Mouse (Mus musculus): ENCODE results near the gene Mpped2. TPM values are rescaled to one million over a fixed set of nuclear protein-coding genes. Genes with fewer than 3 reads are reported as not detected.

Gene Mpped2
- polyA plus RNA-seq, 1 experiment, result 7.6 TPM

- H3K4me3 ChIP-seq (ENCODE audit: low read depth, low read length), result no peak overlapping the region
- no peak overlapping the region for H3K9ac ChIP-seq (ENCODE audit: low read depth, poor library complexity, severe bottlenecking)
- no peaks in the 10 kb centered on the region for H3K36me3 ChIP-seq (ENCODE audit: control insufficient read depth, insufficient read depth, low read length, poor library complexity, severe bottlenecking)
- TF ChIP-seq CTCF (IDR thresholded peaks at IDR 0.05; ENCODE audit: low read depth, low read length), result no peak
- TF ChIP-seq POLR2A (IDR thresholded peaks at IDR 0.05; ENCODE audit: insufficient read depth, low read length), result no peak
- TF ChIP-seq EP300 (IDR thresholded peaks at IDR 0.05; ENCODE audit: insufficient read depth, low read depth, low read length), result no peak
- no peaks in the 10 kb centered on the region for H3K27me3 ChIP-seq (ENCODE audit: control insufficient read depth, insufficient read depth, low read length, poor library complexity, severe bottlenecking)
- no peaks in the 10 kb centered on the region for H3K9me3 ChIP-seq (replicated peaks; ENCODE audit: control insufficient read depth, insufficient read depth, low read length, poor library complexity, severe bottlenecking)
- no peak overlapping the region for H3K27ac ChIP-seq (ENCODE audit: insufficient read depth, low read length)
- no peaks in the 10 kb centered on the region for H3K4me1 ChIP-seq (ENCODE audit: control insufficient read depth, insufficient read depth, low read length)
Observed at GRCm38 (mm10) chr2:106788055-106788454, 95.0 kb downstream of the Mpped2 start.

- H3K27ac ChIP-seq (ENCODE audit: insufficient read depth, low read length), result no peak overlapping the region
- H3K9ac ChIP-seq (ENCODE audit: low read depth, poor library complexity, severe bottlenecking), result no peak overlapping the region
- H3K36me3 ChIP-seq (ENCODE audit: control insufficient read depth, insufficient read depth, low read length, poor library complexity, severe bottlenecking), result no peaks in the 10 kb centered on the region
- H3K4me3 ChIP-seq (ENCODE audit: low read depth, low read length), result no peak overlapping the region
- H3K4me1 ChIP-seq (ENCODE audit: control insufficient read depth, insufficient read depth, low read length), result no peaks in the 10 kb centered on the region
- no peaks in the 10 kb centered on the region for H3K9me3 ChIP-seq (replicated peaks; ENCODE audit: control insufficient read depth, insufficient read depth, low read length, poor library complexity, severe bottlenecking)
- H3K27me3 ChIP-seq (ENCODE audit: control insufficient read depth, insufficient read depth, low read length, poor library complexity, severe bottlenecking), result no peaks in the 10 kb centered on the region
- no peak for TF ChIP-seq EP300 (IDR thresholded peaks at IDR 0.05; ENCODE audit: insufficient read depth, low read depth, low read length)
- TF ChIP-seq POLR2A (IDR thresholded peaks at IDR 0.05; ENCODE audit: insufficient read depth, low read length), result no peak
- TF ChIP-seq CTCF (IDR thresholded peaks at IDR 0.05; ENCODE audit: low read depth, low read length), result no peak
Observed at GRCm38 (mm10) chr2:106788573-106788972, 95.5 kb downstream of the Mpped2 start.

- no peak overlapping the region for H3K27ac ChIP-seq (ENCODE audit: insufficient read depth, low read length)
- no peak overlapping the region for H3K4me3 ChIP-seq (ENCODE audit: low read depth, low read length)
- H3K27me3 ChIP-seq (ENCODE audit: control insufficient read depth, insufficient read depth, low read length, poor library complexity, severe bottlenecking), result no peaks in the 10 kb centered on the region
- no peaks in the 10 kb centered on the region for H3K9me3 ChIP-seq (replicated peaks; ENCODE audit: control insufficient read depth, insufficient read depth, low read length, poor library complexity, severe bottlenecking)
- no peak overlapping the region for H3K9ac ChIP-seq (ENCODE audit: low read depth, poor library complexity, severe bottlenecking)
- TF ChIP-seq POLR2A (IDR thresholded peaks at IDR 0.05; ENCODE audit: insufficient read depth, low read length) (no peak), CTCF (IDR thresholded peaks at IDR 0.05; ENCODE audit: low read depth, low read length) (no peak), EP300 (IDR thresholded peaks at IDR 0.05; ENCODE audit: insufficient read depth, low read depth, low read length) (no peak)
- H3K36me3 ChIP-seq (ENCODE audit: control insufficient read depth, insufficient read depth, low read length, poor library complexity, severe bottlenecking), result no peaks in the 10 kb centered on the region
- H3K4me1 ChIP-seq (ENCODE audit: control insufficient read depth, insufficient read depth, low read length), result no peaks in the 10 kb centered on the region
Observed at GRCm38 (mm10) chr2:106789694-106790328, 96.7 kb downstream of the Mpped2 start.

- Histone ChIP-seq H3K4me3 (ENCODE audit: low read depth, low read length) (no peak overlapping the region), H3K36me3 (ENCODE audit: control insufficient read depth, insufficient read depth, low read length, poor library complexity, severe bottlenecking) (no peaks in the 10 kb centered on the region), H3K27ac (ENCODE audit: insufficient read depth, low read length) (no peak overlapping the region), H3K4me1 (ENCODE audit: control insufficient read depth, insufficient read depth, low read length) (no peaks in the 10 kb centered on the region), H3K9ac (ENCODE audit: low read depth, poor library complexity, severe bottlenecking) (no peak overlapping the region), H3K27me3 (ENCODE audit: control insufficient read depth, insufficient read depth, low read length, poor library complexity, severe bottlenecking) (no peaks in the 10 kb centered on the region), H3K9me3 (replicated peaks; ENCODE audit: control insufficient read depth, insufficient read depth, low read length, poor library complexity, severe bottlenecking) (no peaks in the 10 kb centered on the region)
- no peak for TF ChIP-seq POLR2A (IDR thresholded peaks at IDR 0.05; ENCODE audit: insufficient read depth, low read length)
- no peak for TF ChIP-seq EP300 (IDR thresholded peaks at IDR 0.05; ENCODE audit: insufficient read depth, low read depth, low read length)
- no peak for TF ChIP-seq CTCF (IDR thresholded peaks at IDR 0.05; ENCODE audit: low read depth, low read length)
Observed at GRCm38 (mm10) chr2:106790329-106790701, 97.2 kb downstream of the Mpped2 start.

GRCm38 (mm10) chr2:106796246-106796645, 103.2 kb downstream of the Mpped2 start:
- Histone ChIP-seq H3K9me3 (replicated peaks; ENCODE audit: control insufficient read depth, insufficient read depth, low read length, poor library complexity, severe bottlenecking) (no peaks in the 10 kb centered on the region), H3K9ac (ENCODE audit: low read depth, poor library complexity, severe bottlenecking) (no peak overlapping the region), H3K4me1 (ENCODE audit: control insufficient read depth, insufficient read depth, low read length) (no peaks in the 10 kb centered on the region), H3K4me3 (ENCODE audit: low read depth, low read length) (no peak overlapping the region), H3K27me3 (ENCODE audit: control insufficient read depth, insufficient read depth, low read length, poor library complexity, severe bottlenecking) (no peaks in the 10 kb centered on the region), H3K27ac (ENCODE audit: insufficient read depth, low read length) (no peak overlapping the region), H3K36me3 (ENCODE audit: control insufficient read depth, insufficient read depth, low read length, poor library complexity, severe bottlenecking) (no peaks in the 10 kb centered on the region)
- TF ChIP-seq POLR2A (IDR thresholded peaks at IDR 0.05; ENCODE audit: insufficient read depth, low read length) (no peak), CTCF (IDR thresholded peaks at IDR 0.05; ENCODE audit: low read depth, low read length) (no peak), EP300 (IDR thresholded peaks at IDR 0.05; ENCODE audit: insufficient read depth, low read depth, low read length) (no peak)

- H3K27ac ChIP-seq (ENCODE audit: insufficient read depth, low read length), result no peak overlapping the region
- H3K27me3 ChIP-seq (ENCODE audit: control insufficient read depth, insufficient read depth, low read length, poor library complexity, severe bottlenecking), result no peaks in the 10 kb centered on the region
- no peaks in the 10 kb centered on the region for H3K4me1 ChIP-seq (ENCODE audit: control insufficient read depth, insufficient read depth, low read length)
- no peak overlapping the region for H3K9ac ChIP-seq (ENCODE audit: low read depth, poor library complexity, severe bottlenecking)
- H3K36me3 ChIP-seq (ENCODE audit: control insufficient read depth, insufficient read depth, low read length, poor library complexity, severe bottlenecking), result no peaks in the 10 kb centered on the region
- TF ChIP-seq CTCF (IDR thresholded peaks at IDR 0.05; ENCODE audit: low read depth, low read length) (no peak), EP300 (IDR thresholded peaks at IDR 0.05; ENCODE audit: insufficient read depth, low read depth, low read length) (no peak), POLR2A (IDR thresholded peaks at IDR 0.05; ENCODE audit: insufficient read depth, low read length) (no peak)
- no peak overlapping the region for H3K4me3 ChIP-seq (ENCODE audit: low read depth, low read length)
- H3K9me3 ChIP-seq (replicated peaks; ENCODE audit: control insufficient read depth, insufficient read depth, low read length, poor library complexity, severe bottlenecking), result no peaks in the 10 kb centered on the region
Observed at GRCm38 (mm10) chr2:106797855-106798254, 104.8 kb downstream of the Mpped2 start.
